8 mouse cellular contexts compared by ENCODE assay signal in genomic region chr12:31917245-31917644, GRCm38 (mm10). TPM values are rescaled to one million over a fixed set of nuclear protein-coding genes. Genes with fewer than 3 reads are reported as not detected.
DNase-seq lines count a peak whose midpoint lies in the region; ATAC-seq and TF ChIP-seq lines count a peak whose summit lies in the region.

No protein-coding gene starts in this region.

- 19% methylated on average over 5 of the region's 5 CpGs for WGBS in heart, postnatal 0 days
- WGBS in midbrain, postnatal 0 days = 85% methylated on average over 5 of the region's 5 CpGs

- intact Hi-C loops in left cerebral cortex, postnatal 10 days (cut with DNase I) = no loop called here

- H3K9me3 ChIP-seq in heart, postnatal 0 days (replicated peaks; ENCODE audit: control insufficient read depth, low read length) = no peaks in the 10 kb centered on the region
- H3K9me3 ChIP-seq in midbrain, postnatal 0 days (ENCODE audit: low read length) = no peaks in the 10 kb centered on the region

- H3K4me1 ChIP-seq in heart, postnatal 0 days (ENCODE audit: control insufficient read depth, insufficient read depth) = peaks cover 6% of the 10 kb centered on the region; the same call in 1 of the 2 replicates
- no peaks in the 10 kb centered on the region for H3K4me1 ChIP-seq in midbrain, postnatal 0 days (ENCODE audit: insufficient read depth, low read length)

- no peak overlapping the region for H3K4me2 ChIP-seq in heart, postnatal 0 days (ENCODE audit: low read depth, low read length)
- no peak overlapping the region for H3K4me2 ChIP-seq in midbrain, postnatal 0 days (ENCODE audit: low read depth, low read length, poor library complexity, severe bottlenecking)

- H3K4me3 ChIP-seq in heart, postnatal 0 days (ENCODE audit: low read depth, low read length) = no peak overlapping the region
- no peak overlapping the region for H3K4me3 ChIP-seq in midbrain, postnatal 0 days (ENCODE audit: low read depth, low read length)

- H3K27me3 ChIP-seq in heart, postnatal 0 days (ENCODE audit: control insufficient read depth, insufficient read depth, low read length) = no peaks in the 10 kb centered on the region
- H3K27me3 ChIP-seq in midbrain, postnatal 0 days (ENCODE audit: insufficient read depth, low read length) = no peaks in the 10 kb centered on the region

- H3K9ac ChIP-seq in heart, postnatal 0 days (replicated peaks; ENCODE audit: low read depth, low read length) = no peak overlapping the region
- H3K9ac ChIP-seq in midbrain, postnatal 0 days (replicated peaks; ENCODE audit: low read length, poor library complexity, severe bottlenecking) = no peak overlapping the region

- TF ChIP-seq CTCF in heart, postnatal 0 days (IDR thresholded peaks at IDR 0.05; ENCODE audit: low read depth) = peak; percentile 5; the same call in 1 of the 2 replicates
- no peak for TF ChIP-seq CTCF in midbrain, postnatal 0 days (IDR thresholded peaks at IDR 0.05)

- peak; percentile 95 for ATAC-seq in common myeloid progenitor, adult 5-6 weeks (replicated peaks; ENCODE audit: low read depth, poor library complexity, severe bottlenecking)
- ATAC-seq in heart, postnatal 0 days (ENCODE audit: insufficient read depth, low read depth) = peak; percentile 92
- no peak for ATAC-seq in midbrain, postnatal 0 days (ENCODE audit: low FRiP score)

- TF ChIP-seq EP300 in heart, postnatal 0 days (IDR thresholded peaks at IDR 0.05; ENCODE audit: low read depth) = no peak

- peak overlapping the region; percentile 91 for H3K27ac ChIP-seq in heart, postnatal 0 days (ENCODE audit: low read depth)
- H3K27ac ChIP-seq in midbrain, postnatal 0 days (ENCODE audit: low read depth, low read length) = no peak overlapping the region

- no peaks in the 10 kb centered on the region; the same call in 1 of the 2 replicates for H3K36me3 ChIP-seq in heart, postnatal 0 days (replicated peaks; ENCODE audit: control insufficient read depth, insufficient read depth, low read length)
- H3K36me3 ChIP-seq in midbrain, postnatal 0 days (ENCODE audit: insufficient read depth, low read length) = peaks cover 3% of the 10 kb centered on the region; the same call in 1 of the 2 replicates

- DNase-seq in left cerebral cortex, postnatal 10 days (ENCODE audit: extremely low spot score in 1 of 2, low spot score in 2 of 2) = peak; percentile 39 to 57
- DNase-seq in left cerebral cortex, adult 18-20 months (ENCODE audit: low spot score in 2 of 2) = no peak
- peak; percentile 89 for DNase-seq in adrenal gland, adult 2 months
- peak; percentile 82 for DNase-seq in heart, postnatal 0 days (ENCODE audit: low spot score)
- peak; percentile 48 for DNase-seq in midbrain, postnatal 0 days (ENCODE audit: low spot score)
- no peak for DNase-seq in embryo, embryonic 11 days
- DNase-seq in embryo, embryonic 10.5 days (ENCODE audit: low spot score) = no peak

RNA-seq across cellular contexts. Expression of gene Hbp1, which starts 33.1 kb away (rescaled TPM):
- 10 to 100 TPM; 18.1 to 20.4 TPM for total RNA-seq in left cerebral cortex, postnatal 10 days (2021)
- 10 to 100 TPM; 20.9 to 21.2 TPM for total RNA-seq in left cerebral cortex, adult 18-20 months (2021)
- total RNA-seq in adrenal gland, adult 2 months (2021) = 10 to 100 TPM; 76.4 to 95.2 TPM
- 38.0 and 49.8 TPM in 2 replicates for polyA plus RNA-seq in adrenal gland, adult 2 months (2012; rRNA removed)
- 62.6 and 89.9 TPM in 2 replicates for total RNA-seq in common myeloid progenitor, adult 5-6 weeks (2017)
- total RNA-seq in heart, postnatal 0 days (2014; rRNA removed; ENCODE audit: low replicate concordance) = 153 and 187 TPM in 2 replicates
- polyA plus RNA-seq in heart, postnatal 0 days (2015; fragmentation: Nextera tagmentation; extraction: Ambion mirVana) = 97.9 and 127 TPM in 2 replicates
- total RNA-seq in midbrain, postnatal 0 days (2014; rRNA removed) = 34.4 and 39.8 TPM in 2 replicates
- polyA plus RNA-seq in midbrain, postnatal 0 days (2015; fragmentation: Nextera tagmentation; extraction: Ambion mirVana) = 25.4 and 25.6 TPM in 2 replicates

Comparison
In these comparisons a context has a peak if more than half of its experiments do, and no peak if none do; other contexts are left out.
1. DNase-seq: peak in left cerebral cortex, postnatal 10 days (2 of 2), adrenal gland, adult 2 months (single experiment), heart, postnatal 0 days (single experiment) and midbrain, postnatal 0 days (single experiment); none in left cerebral cortex, adult 18-20 months (0 of 2), embryo, embryonic 11 days (single experiment) and embryo, embryonic 10.5 days (single experiment).